Mouse (Mus musculus) heart, postnatal 0 days (tissue): ENCODE results near the gene Elf1.

Experiments
- CTCF ChIP-seq: IDR thresholded peaks from 2 replicates; pipeline ENCODE4 v1.5.1; 2016; ENCODE audit warnings: antibody characterized with exemption, control low read depth, low read depth
- EP300 ChIP-seq: IDR thresholded peaks from 2 replicates; pipeline ENCODE4 v1.6.1; 2016; ENCODE audit warnings: antibody characterized with exemption, low read depth

- TF ChIP-seq CTCF (no peak), EP300 (no peak)
These were observed 107.5 kb downstream of the Elf1 start for GRCm38 (mm10) chr14:79588534-79588951.
